Mouse (Mus musculus): ENCODE data around the gene Rapgef1.
A peak's percentile ranks its signal among the peaks of the same experiment; 100 is the strongest.

The Rapgef1 gene

DNA sequence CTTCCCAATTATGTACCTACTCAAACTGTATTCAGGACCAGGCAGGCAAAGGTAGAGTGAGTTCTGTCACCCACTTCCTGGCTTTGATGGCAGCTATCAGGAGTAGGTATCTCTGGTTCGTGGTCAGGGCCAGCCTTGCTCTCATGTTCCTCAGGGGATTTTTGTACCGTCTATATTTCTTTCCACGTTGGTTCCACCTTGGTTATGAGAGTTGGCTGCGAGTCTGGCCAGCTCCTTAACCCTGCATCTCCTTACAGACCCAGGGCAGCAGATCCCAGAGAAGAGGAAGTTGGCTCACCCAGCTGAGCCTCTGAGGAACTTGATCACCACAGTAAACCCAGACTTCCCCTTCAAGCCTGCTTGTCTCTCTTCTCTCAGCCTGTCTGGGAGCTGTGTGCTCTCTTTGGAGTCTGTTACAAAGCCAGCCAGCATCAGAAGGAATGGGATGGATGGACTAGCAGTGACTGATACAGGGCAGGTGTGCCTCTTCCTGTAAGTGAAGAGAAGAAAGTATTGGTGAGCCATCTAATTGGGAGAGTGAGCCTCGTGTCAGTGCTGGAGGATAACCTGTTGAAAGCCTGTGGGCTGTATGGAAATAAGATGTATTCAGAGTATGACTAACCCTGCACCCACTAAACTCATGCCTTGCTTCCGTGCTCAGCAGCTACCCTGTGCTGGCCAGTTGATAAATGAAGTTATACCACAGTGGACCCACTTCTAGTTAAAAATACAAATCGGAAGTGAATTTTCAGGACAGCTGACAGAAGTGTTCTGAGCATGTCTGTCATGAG lies 53.4 kb downstream of the Rapgef1 start:
- DNase-seq (ENCODE audit: low spot score), result peak; percentile 77

DNA sequence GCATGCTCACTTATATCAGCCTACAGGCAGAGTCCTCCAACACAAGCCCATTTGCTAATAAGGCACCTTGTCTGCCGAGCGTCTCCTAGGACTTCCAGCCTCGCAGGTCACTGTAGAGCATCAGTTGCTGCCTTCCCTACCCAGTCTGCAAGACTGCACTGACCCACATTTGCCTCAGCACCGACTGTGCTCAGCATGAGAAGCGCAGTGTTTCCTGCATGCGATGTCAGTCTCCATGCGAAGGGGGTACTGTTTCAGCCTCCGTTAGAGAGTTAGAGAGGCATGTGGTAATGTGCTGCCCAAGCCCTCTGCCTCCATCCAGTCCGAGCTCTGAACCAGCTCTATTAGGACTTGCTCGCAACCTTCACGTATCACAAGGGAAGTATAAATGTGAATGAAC lies 54.6 kb downstream of the Rapgef1 start:
- no peak for DNase-seq (ENCODE audit: low spot score)

DNA sequence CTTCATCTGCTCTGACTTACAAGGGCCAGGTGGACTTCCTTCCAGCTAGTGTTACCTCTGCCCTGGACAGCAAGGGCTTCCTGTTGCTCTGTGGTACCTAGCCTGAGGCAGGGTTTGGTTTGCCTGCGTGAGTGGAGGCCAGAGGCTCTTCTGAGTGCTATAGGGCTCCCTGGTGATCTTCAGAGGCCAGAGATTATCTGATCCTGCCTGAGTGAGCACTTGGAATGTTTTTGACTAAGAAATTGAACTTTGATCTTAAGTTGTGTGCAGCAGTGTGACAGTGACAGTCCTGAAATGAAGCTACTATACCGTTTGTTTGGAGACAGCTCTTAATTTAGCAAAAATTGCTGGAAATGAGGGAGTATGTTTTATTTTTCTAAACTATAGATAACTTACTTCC lies 55.0 kb downstream of the Rapgef1 start:
- DNase-seq (ENCODE audit: low spot score), result no peak

- no peak for DNase-seq (ENCODE audit: low spot score)
Measured at GRCm38 (mm10) chr2:29675846-29676245, 56.3 kb downstream of the Rapgef1 start.

DNA sequence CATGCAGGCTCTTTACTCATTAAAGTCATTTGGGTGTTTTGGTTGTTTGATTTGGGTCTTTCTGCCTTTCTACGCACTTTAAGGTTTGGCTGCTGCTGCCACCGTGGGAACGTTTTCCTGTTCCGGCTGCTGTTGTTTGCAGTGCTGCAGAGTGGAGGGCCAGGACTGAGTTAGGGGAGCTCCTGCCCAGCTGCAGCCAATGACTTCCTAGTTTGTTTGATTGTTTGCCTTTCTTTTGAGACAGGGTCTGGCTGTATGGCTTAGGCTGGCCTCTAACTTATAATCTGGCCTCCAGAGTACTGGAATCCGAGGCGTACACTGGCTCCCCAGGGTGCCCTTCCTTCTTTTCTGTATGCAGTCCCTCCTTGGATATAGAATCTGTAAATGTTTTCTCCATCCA lies 57.0 kb downstream of the Rapgef1 start:
- no peak for DNase-seq (ENCODE audit: low spot score)

GRCm38 (mm10) chr2:29677842-29678241 lies 58.3 kb downstream of the Rapgef1 start:
- no peak for DNase-seq (ENCODE audit: low spot score)

- no peak for DNase-seq (ENCODE audit: low spot score)
Measured at GRCm38 (mm10) chr2:29678524-29678923, 59.0 kb downstream of the Rapgef1 start.

DNA sequence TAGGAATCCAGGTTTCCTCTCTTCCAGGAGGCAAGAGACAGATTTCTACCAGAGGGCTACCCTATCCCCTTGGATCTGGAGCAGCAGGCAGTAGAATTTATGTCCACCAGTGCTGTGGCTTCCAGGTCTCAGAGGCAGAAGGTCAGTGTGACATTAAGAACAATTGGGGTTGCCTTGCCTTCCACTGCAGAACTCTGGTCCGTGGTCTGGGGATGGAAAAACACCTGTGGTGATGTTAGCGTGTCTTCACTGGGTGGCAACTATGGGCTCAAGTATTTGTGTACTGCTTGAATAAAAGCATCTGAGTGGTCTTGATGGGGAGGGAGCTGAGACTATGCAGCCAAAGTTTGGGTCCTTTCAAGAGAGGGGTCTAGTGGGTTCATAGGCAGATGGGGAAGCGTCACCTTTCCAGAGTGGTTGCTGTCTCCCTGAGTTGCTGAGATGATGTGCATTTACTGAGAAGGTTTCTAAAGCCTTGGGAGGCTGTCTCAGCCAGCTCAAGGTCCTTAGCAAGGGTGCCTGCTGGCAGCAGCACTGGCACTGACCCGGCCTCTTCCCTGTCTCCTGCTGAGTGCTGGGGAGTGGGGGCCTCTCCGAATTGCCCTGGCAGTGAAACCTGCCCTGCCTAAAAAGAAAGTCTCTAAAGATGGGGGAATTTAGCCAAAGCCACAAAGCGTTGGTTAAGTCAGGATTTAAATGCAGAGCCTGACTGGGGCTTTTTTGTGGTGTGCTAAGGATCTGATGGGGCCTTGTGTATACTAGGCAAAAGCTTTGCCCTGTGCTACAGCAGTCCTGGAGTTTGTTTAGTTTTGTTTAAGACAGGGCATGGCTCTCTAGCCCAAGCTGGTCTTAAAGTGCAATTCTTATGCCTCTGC lies 60.4 kb downstream of the Rapgef1 start:
- DNase-seq (ENCODE audit: low spot score), result no peak

DNA sequence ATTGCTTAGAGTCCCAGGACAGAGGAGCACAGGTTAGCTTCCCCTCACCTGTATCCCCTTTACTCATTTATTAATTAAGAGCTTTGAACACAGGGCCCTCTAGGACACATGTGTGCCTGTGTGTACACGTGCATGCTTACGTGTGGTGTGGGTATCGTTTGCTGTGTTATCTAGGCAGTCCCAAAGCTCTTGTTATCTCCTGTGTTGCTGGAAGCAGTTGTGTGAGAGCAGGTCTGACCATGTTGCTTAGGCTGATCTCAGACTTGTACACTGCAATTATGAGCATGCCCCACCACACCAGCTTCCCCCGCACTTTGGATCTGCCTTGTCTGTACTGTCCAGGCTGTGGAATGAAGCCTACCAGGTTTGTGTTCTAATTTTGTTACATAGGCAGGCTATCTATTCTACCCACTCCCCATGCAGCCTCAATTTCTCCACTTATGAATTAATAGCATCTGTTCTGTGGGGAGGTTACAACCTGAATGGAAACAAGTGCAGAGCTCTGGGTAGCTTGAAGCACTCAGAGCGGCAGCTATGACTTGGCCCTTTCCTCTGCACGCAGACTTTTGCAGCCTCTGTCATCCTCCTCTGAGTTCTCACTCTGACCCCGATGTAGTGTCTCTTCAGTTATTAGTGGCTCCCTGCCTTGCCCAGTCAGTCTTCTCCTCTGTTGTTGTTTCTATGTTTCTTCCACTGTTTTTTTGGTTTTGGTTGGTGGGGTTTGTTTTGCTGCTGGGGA lies 63.9 kb downstream of the Rapgef1 start:
- no peak for DNase-seq (ENCODE audit: low spot score)

GRCm38 (mm10) chr2:29684498-29684897 lies 65.0 kb downstream of the Rapgef1 start:
- no peak for DNase-seq (ENCODE audit: low spot score)

GRCm38 (mm10) chr2:29689014-29689413 lies 69.5 kb downstream of the Rapgef1 start:
- no peak for DNase-seq (ENCODE audit: low spot score)

DNA sequence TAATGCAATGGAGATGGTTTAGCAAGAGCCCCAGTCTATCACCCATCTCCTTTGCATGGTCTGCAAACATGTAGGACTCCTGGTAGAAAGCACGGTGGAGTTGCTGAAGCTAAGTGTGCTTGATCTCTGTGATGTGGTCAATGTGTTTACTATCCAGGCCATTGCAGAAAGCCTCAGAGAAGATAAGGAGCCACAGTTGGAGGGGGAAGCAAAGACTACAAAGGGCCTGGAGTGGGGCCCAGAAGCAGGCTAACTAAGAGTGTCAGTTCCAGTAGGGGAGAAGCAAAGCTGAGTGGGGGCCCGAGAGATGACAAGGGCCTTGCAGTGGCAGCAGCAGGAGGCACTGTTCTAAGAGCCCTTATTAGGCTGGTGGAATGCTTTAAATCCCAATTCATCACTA lies 70.0 kb downstream of the Rapgef1 start:
- DNase-seq (ENCODE audit: low spot score), result no peak

- DNase-seq (ENCODE audit: low spot score), result no peak
Measured at GRCm38 (mm10) chr2:29691068-29691467, 71.5 kb downstream of the Rapgef1 start.

DNA sequence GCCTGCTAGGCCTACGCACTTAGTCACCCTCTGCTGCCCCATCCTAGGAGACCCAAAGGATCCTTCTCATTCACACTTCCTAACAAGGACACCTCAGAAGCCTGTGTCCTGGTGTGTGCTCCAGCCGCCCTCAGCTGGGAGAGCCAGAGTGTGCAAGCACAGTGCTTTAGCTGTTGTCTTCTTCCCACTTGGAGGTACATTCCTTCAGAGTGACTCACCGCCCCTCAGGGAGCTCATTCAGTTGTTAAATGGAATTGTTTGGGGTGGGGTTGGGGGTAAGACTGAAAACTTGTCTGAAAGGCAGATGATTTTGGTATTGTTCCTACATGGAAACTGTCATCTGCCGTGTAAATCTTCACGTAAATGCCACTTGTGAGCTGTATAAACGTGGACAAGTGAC lies 72.0 kb downstream of the Rapgef1 start:
- DNase-seq (ENCODE audit: low spot score), result no peak

- DNase-seq (ENCODE audit: low spot score), result no peak
Measured at GRCm38 (mm10) chr2:29692192-29692591, 72.7 kb downstream of the Rapgef1 start.

- DNase-seq (ENCODE audit: low spot score), result no peak
Measured at GRCm38 (mm10) chr2:29696207-29696800, 76.8 kb downstream of the Rapgef1 start.

DNA sequence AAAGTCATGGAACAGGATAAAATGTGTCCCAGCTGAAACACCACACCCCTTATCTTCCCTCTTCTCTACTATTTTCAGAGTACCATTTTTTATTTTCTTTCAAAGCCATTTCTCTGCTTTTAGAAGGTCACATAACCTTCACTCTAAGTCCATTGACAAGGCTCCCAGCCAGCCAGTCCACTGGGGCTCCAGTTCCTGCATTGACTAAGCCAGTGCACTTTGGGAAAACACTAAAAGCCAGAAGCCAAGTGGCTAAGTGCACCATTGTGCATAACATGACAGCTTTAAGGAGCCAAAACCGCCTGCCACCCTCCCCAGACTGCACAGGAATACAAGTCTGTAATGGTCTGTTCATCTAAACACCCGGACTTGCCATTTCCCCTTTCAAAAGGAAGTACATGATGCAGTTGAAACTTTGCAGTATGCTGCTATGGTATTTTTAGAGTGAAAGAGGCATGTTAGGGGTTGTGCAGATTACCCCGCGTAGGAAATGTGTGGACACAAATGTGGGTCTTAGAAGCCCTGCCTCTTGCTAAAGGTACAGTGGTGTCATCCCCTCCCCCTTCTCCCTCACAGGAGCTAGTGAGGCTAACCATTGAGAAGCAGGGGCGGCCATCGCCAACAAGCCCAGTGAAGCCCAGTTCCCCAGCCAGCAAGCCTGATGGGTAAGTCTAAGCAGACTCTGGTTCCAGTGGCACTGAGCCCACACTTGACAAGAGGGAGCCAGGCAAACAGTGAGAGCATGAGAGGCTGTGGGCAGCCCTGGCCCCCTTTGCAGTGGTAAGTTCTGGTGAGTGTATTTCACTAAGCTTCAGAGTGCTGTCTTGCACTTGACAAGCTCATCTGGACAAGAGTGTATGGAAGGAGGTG lies 79.1 kb downstream of the Rapgef1 start:
- no peak for DNase-seq (ENCODE audit: low spot score)

DNA sequence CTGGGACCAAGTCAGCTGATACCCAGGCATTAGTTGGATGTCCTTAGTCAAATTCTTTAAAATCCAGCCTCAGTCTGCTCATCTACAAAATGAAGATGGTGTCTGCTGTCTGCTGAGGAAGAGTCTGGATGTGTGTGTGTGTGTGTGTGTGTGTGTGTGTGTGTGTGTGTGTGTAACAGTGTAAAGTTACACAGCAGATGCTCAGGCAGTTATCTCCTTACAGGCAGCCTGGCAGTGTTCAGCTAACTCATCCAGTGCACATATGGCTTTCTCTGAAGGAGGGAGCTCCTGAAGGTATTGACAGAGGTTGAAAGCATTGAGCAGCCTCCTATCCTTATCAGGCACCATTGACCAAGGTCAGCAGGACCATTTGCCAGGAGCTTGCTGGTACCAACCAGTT lies 81.4 kb downstream of the Rapgef1 start:
- no peak for DNase-seq (ENCODE audit: low spot score)

- no peak for DNase-seq (ENCODE audit: low spot score)
Measured at GRCm38 (mm10) chr2:29701393-29701792, 81.9 kb downstream of the Rapgef1 start.

- no peak for DNase-seq (ENCODE audit: low spot score)
Measured at GRCm38 (mm10) chr2:29702189-29702588, 82.7 kb downstream of the Rapgef1 start.

Data from T-cell, adult 2 months (primary cell).